Mouse (Mus musculus) embryonic stem cell, embryonic (primary cell): ENCODE results near the gene Amh.

ENCODE experiments used
- CTCF ChIA-PET, 4 experiments: fragments of 300-600 bp in 2 of 4; fragments of 350-600 bp in 2 of 4; sonication (Branson Sonifier 250); formaldehyde crosslinking; loops; one replicate each; lab custom pipeline; 2022; ENCODE audit warnings: inconsistent platforms in 2 of 4; lab: Charles Lee
- POLR2A ChIA-PET, 4 experiments: fragments of 300-600 bp in 2 of 4; fragments of 350-600 bp in 2 of 4; sonication (Branson Sonifier 250); formaldehyde crosslinking; loops; one replicate each; lab custom pipeline; 2022; ENCODE audit warnings: antibody characterized with exemption in 4 of 4, inconsistent platforms in 1 of 4; lab: Charles Lee

Amh gene

GRCm38 (mm10) chr10:80794750-80795149 is 10.3 kb upstream of the Amh start:
- POLR2A ChIA-PET = interaction anchor here in 3 of 4 experiments (0.6 to 4.9 kb wide), 17 partner anchors 9 to 276 kb away, joined by 3 to 36 read pairs (median 3); partner anchors contain the start of genes Amh (in 1 of the 3) and Thop1 (in 1 of the 3)
- CTCF ChIA-PET = interaction anchor here in 1 of 4 experiments (0.6 to 2.3 kb wide), 2 partner anchors 11 to 20 kb away, joined by 3 to 8 read pairs; no protein-coding TSS in a partner anchor

GRCm38 (mm10) chr10:80796307-80796848 is 8.7 kb upstream of the Amh start:
- CTCF ChIA-PET = interaction anchor here (0.6 to 2.3 kb wide), 6 partner anchors 9 to 84 kb away, joined by 3 to 8 read pairs (median 3); no protein-coding TSS in a partner anchor
- POLR2A ChIA-PET = interaction anchor here in 3 of 4 experiments (0.7 to 4.9 kb wide), 15 partner anchors 10 to 120 kb away, joined by 3 to 36 read pairs (median 4); partner anchors contain the start of gene Amh (in 1 of the 3)

GRCm38 (mm10) chr10:80797186-80798149 is 7.6 kb upstream of the Amh start:
- POLR2A ChIA-PET = interaction anchor here in 3 of 4 experiments (0.6 to 4.9 kb wide), 19 partner anchors 8 to 374 kb away, joined by 3 to 36 read pairs (median 4); partner anchors contain the start of genes Abhd17a (in 1 of the 3), Amh (in 1 of the 3) and Ap3d1 (in 1 of the 3)
- CTCF ChIA-PET = interaction anchor here in 1 of 4 experiments (1.1 kb wide), 1 partner anchor 83 kb away, joined by 3 read pairs; no protein-coding TSS in a partner anchor

GRCm38 (mm10) chr10:80798150-80799006 is 6.7 kb upstream of the Amh start, which contains the start of the genes Sf3a2 and Plekhj1:
Gene Sf3a2, plus strand, starts transcription at chr10:80798198.
Gene Plekhj1, minus strand, starts transcription at chr10:80798626.
- ChIA-PET CTCF (no interaction called here), POLR2A (interaction anchor here in 3 of 4 experiments (0.6 to 4.9 kb wide), 22 partner anchors 7 to 374 kb away, joined by 3 to 36 read pairs (median 4); partner anchors contain the start of genes Abhd17a (in 1 of the 3), Amh (in 1 of the 3) and Ap3d1 (in 1 of the 3))

GRCm38 (mm10) chr10:80799070-80799566 is 5.9 kb upstream of the Amh start:
- ChIA-PET CTCF (no interaction called here), POLR2A (interaction anchor here in 3 of 4 experiments (0.6 to 4.9 kb wide), 15 partner anchors 8 to 353 kb away, joined by 3 to 36 read pairs (median 4); partner anchors contain the start of genes Amh (in 1 of the 3), Ap3d1 (in 1 of the 3) and Gadd45b (in 1 of the 3))

GRCm38 (mm10) chr10:80802204-80802912 is 2.7 kb upstream of the Amh start:
- ChIA-PET POLR2A (interaction anchor here in 2 of 4 experiments (0.6 to 2.2 kb wide), 8 partner anchors 10 to 290 kb away, joined by 3 to 6 read pairs (median 4); partner anchors contain the start of gene Ap3d1 (in 1 of the 2)), CTCF (no interaction called here)

- ChIA-PET POLR2A (interaction anchor here in 2 of 4 experiments (0.5 to 1.4 kb wide), 2 partner anchors 11 to 93 kb away, joined by 5 read pairs; no protein-coding TSS in a partner anchor), CTCF (no interaction called here)
Measured at GRCm38 (mm10) chr10:80802996-80803395, 2.0 kb upstream of the Amh start.

- ChIA-PET POLR2A (interaction anchor here in 2 of 4 experiments (0.5 to 8.2 kb wide), 6 partner anchors 12 to 125 kb away, joined by 3 to 88 read pairs (median 16); partner anchors contain the start of gene Gadd45b (in 1 of the 2)), CTCF (interaction anchor here in 3 of 4 experiments (0.7 to 8.6 kb wide), 3 partner anchors 57 to 94 kb away, joined by 3 to 142 read pairs (median 4); no protein-coding TSS in a partner anchor)
Measured at GRCm38 (mm10) chr10:80804340-80804739, 703 bp upstream of the Amh start.

GRCm38 (mm10) chr10:80805322-80805721 is 279 bp downstream of the Amh start:
- POLR2A ChIA-PET = interaction anchor here in 3 of 4 experiments (0.6 to 9.2 kb wide), 64 partner anchors 8 to 513 kb away, joined by 3 to 99 read pairs (median 4); partner anchors contain the start of genes Timm13 (in 3 of the 3), Ap3d1 (in 2 of the 3), Csnk1g2 (in 2 of the 3) and Gadd45b (in 2 of the 3)
- CTCF ChIA-PET = interaction anchor here (0.5 to 8.6 kb wide), 92 partner anchors 9 to 1025 kb away, joined by 3 to 142 read pairs (median 4); partner anchors contain the start of genes Ap3d1 (in 1 of the 4), Dot1l (in 1 of the 4), Gadd45b (in 1 of the 4) and Gng7 (in 1 of the 4)

GRCm38 (mm10) chr10:80805925-80806324 is 882 bp downstream of the Amh start:
- ChIA-PET POLR2A (interaction anchor here in 3 of 4 experiments (0.6 to 9.2 kb wide), 66 partner anchors 8 to 514 kb away, joined by 3 to 99 read pairs (median 4); partner anchors contain the start of genes Timm13 (in 3 of the 3), Ap3d1 (in 2 of the 3), Csnk1g2 (in 2 of the 3) and Gadd45b (in 2 of the 3)), CTCF (interaction anchor here (0.5 to 8.6 kb wide), 95 partner anchors 8 to 1025 kb away, joined by 3 to 142 read pairs (median 4); partner anchors contain the start of genes Ap3d1 (in 1 of the 4), Dot1l (in 1 of the 4), Gadd45b (in 1 of the 4) and Gng7 (in 1 of the 4))

GRCm38 (mm10) chr10:80806341-80807056 is 1.5 kb downstream of the Amh start:
- ChIA-PET CTCF (interaction anchor here (0.8 to 8.6 kb wide), 61 partner anchors 8 to 696 kb away, joined by 3 to 142 read pairs (median 5); partner anchors contain the start of genes Lmnb2 (in 1 of the 4), Slc39a3 (in 1 of the 4) and Timm13 (in 1 of the 4)), POLR2A (interaction anchor here in 3 of 4 experiments (0.6 to 9.2 kb wide), 80 partner anchors 8 to 638 kb away, joined by 3 to 99 read pairs (median 4); partner anchors contain the start of genes Sf3a2 (in 3 of the 3), Timm13 (in 3 of the 3), Ap3d1 (in 2 of the 3) and Csnk1g2 (in 2 of the 3))

- ChIA-PET POLR2A (interaction anchor here (0.6 to 9.2 kb wide), 57 partner anchors 9 to 639 kb away, joined by 3 to 99 read pairs (median 4); partner anchors contain the start of genes Sf3a2 (in 3 of the 4), Plekhj1 (in 2 of the 4), Ap3d1 (in 1 of the 4) and Csnk1g2 (in 1 of the 4)), CTCF (interaction anchor here in 3 of 4 experiments (0.6 to 8.6 kb wide), 35 partner anchors 11 to 696 kb away, joined by 3 to 142 read pairs (median 5); partner anchors contain the start of genes Lmnb2 (in 1 of the 3) and Timm13 (in 1 of the 3))
Measured at GRCm38 (mm10) chr10:80807057-80807627, 2.1 kb downstream of the Amh start.

GRCm38 (mm10) chr10:80808099-80808984 is 3.3 kb downstream of the Amh start:
- CTCF ChIA-PET = interaction anchor here in 3 of 4 experiments (0.6 to 8.6 kb wide), 13 partner anchors 30 to 230 kb away, joined by 3 to 142 read pairs (median 3); partner anchors contain the start of gene Abhd17a (in 1 of the 3)
- POLR2A ChIA-PET = interaction anchor here (0.6 to 9.2 kb wide), 42 partner anchors 8 to 516 kb away, joined by 3 to 99 read pairs (median 6); partner anchors contain the start of genes Plekhj1 (in 2 of the 4), Ap3d1 (in 1 of the 4), Csnk1g2 (in 1 of the 4) and Gadd45b (in 1 of the 4)
